ENCODE assay signal across 8 mouse cellular contexts in the genomic region with DNA sequence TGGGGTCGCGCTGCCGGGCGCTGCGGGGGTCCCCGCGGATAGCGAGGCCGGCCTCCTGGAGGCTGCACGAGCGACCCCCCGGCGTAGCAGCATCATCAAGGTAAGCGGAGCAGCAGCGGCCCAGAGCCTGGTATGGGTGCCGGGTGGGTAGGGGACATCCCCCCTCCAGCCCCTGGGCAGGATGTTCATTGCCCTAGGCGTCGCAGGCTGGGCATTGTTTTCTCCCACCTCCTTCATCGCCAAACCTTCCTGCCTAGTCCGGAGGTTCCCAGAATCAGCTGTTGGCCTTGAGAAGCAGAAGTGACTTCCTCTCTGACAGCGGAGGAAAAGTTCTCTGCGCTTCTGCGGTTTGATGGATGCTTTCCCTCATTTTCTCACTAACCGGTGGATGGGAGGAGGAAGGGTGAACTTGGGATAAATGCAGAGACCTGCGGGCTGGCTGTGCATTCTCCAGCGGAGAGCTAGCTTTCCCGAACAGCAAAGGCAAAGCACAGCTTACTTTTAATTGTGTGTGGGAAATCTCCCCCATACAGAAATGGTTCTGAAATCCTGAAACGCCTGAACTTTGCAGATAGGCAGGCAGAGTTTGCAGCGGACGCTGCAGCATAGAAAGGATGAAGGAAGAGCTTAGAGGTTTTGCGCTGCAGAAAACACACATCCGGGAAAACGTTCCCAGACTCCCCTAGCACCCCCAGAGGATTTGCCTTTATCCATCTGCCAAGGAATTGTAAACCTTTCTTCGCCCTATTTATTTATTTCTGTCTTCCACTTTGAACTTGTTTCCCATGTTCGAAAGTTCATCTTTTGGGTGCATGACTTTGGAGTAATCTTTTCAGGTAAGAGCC. TPM values are rescaled to one million over a fixed set of nuclear protein-coding genes. Genes with fewer than 3 reads are reported as not detected.
DNase-seq lines count a peak whose midpoint lies in the region; ATAC-seq and TF ChIP-seq lines count a peak whose summit lies in the region.

No protein-coding gene starts in this region.

- H3K4me1 ChIP-seq in forebrain, embryonic 14.5 days (ENCODE audit: control insufficient read depth, insufficient read depth, low read length) = peaks cover 3% of the 10 kb centered on the region; the same call in 1 of the 2 replicates
- H3K4me1 ChIP-seq in hindbrain, postnatal 0 days (ENCODE audit: insufficient read depth, low read length) = peaks cover 9% of the 10 kb centered on the region; the same call in 1 of the 2 replicates
- no peaks in the 10 kb centered on the region for H3K4me1 ChIP-seq in limb, embryonic 11.5 days (ENCODE audit: control insufficient read depth, insufficient read depth, low read length)
- peaks cover 26% of the 10 kb centered on the region for H3K4me1 ChIP-seq in midbrain, embryonic 13.5 days (replicated peaks)

- no peaks in the 10 kb centered on the region for H3K36me3 ChIP-seq in forebrain, embryonic 14.5 days (ENCODE audit: control insufficient read depth, insufficient read depth, low read length)
- H3K36me3 ChIP-seq in hindbrain, postnatal 0 days (ENCODE audit: insufficient read depth, low read length) = no peaks in the 10 kb centered on the region
- H3K36me3 ChIP-seq in limb, embryonic 11.5 days (ENCODE audit: control insufficient read depth, insufficient read depth, low read length) = no peaks in the 10 kb centered on the region
- no peaks in the 10 kb centered on the region for H3K36me3 ChIP-seq in midbrain, embryonic 13.5 days

- WGBS in forebrain, embryonic 14.5 days = 3% methylated on average over 35 of the region's 35 CpGs
- WGBS in hindbrain, postnatal 0 days = 3% methylated on average over 34 of the region's 35 CpGs
- WGBS in limb, embryonic 11.5 days = 3% methylated on average over 34 of the region's 35 CpGs
- WGBS in midbrain, embryonic 13.5 days = 3% methylated on average over 35 of the region's 35 CpGs

- peak; percentile 10; the same call in 1 of the 2 replicates for ATAC-seq in forebrain, embryonic 14.5 days
- no peak for ATAC-seq in hindbrain, postnatal 0 days
- ATAC-seq in limb, embryonic 11.5 days (ENCODE audit: insufficient number of reproducible peaks, low FRiP score, low TSS enrichment, low read depth) = no peak
- peak; percentile 14 for ATAC-seq in midbrain, embryonic 13.5 days

- TF ChIP-seq CTCF in brain, embryonic 14.5 days (IDR thresholded peaks at IDR 0.05; ENCODE audit: borderline replicate concordance, extremely low read depth, insufficient read depth, insufficient read length) = no peak
- no peak for TF ChIP-seq CTCF in hindbrain, postnatal 0 days (IDR thresholded peaks at IDR 0.05; ENCODE audit: low read depth)

- H3K4me2 ChIP-seq in forebrain, embryonic 14.5 days (ENCODE audit: low read length) = peak overlapping the region; percentile 94
- H3K4me2 ChIP-seq in hindbrain, postnatal 0 days (ENCODE audit: low read depth, low read length) = peak overlapping the region; percentile 86
- H3K4me2 ChIP-seq in limb, embryonic 11.5 days (ENCODE audit: low read depth, severe bottlenecking) = peak overlapping the region; percentile 94
- H3K4me2 ChIP-seq in midbrain, embryonic 13.5 days (replicated peaks) = peak overlapping the region; percentile 96

- no peak for TF ChIP-seq POLR2A in brain, embryonic 14.5 days (IDR thresholded peaks at IDR 0.05; ENCODE audit: borderline replicate concordance, extremely low read depth, insufficient read depth, insufficient read length, poor library complexity, severe bottlenecking)

- no peaks in the 10 kb centered on the region; the same call in 1 of the 2 replicates for H3K27me3 ChIP-seq in forebrain, embryonic 14.5 days (replicated peaks; ENCODE audit: control insufficient read depth, insufficient read depth, low read length)
- H3K27me3 ChIP-seq in hindbrain, postnatal 0 days (ENCODE audit: insufficient read depth, low read length) = no peaks in the 10 kb centered on the region
- 0 out of 2 replicates have a peak, but pooled peaks cover 2% of the 10 kb centered on the region for H3K27me3 ChIP-seq in limb, embryonic 11.5 days (ENCODE audit: control insufficient read depth, insufficient read depth, low read length)
- H3K27me3 ChIP-seq in midbrain, embryonic 13.5 days = peaks cover 12% of the 10 kb centered on the region

- peak overlapping the region; percentile 82 for H3K9ac ChIP-seq in forebrain, embryonic 14.5 days (ENCODE audit: low read length)
- H3K9ac ChIP-seq in hindbrain, postnatal 0 days (replicated peaks; ENCODE audit: low read length) = peak overlapping the region; percentile 69
- H3K9ac ChIP-seq in limb, embryonic 11.5 days (ENCODE audit: low read length) = peak overlapping the region; percentile 28
- H3K9ac ChIP-seq in midbrain, embryonic 13.5 days (replicated peaks) = peak overlapping the region; percentile 83

- no peaks in the 10 kb centered on the region for H3K9me3 ChIP-seq in forebrain, embryonic 14.5 days (replicated peaks; ENCODE audit: control insufficient read depth, low read length)
- H3K9me3 ChIP-seq in hindbrain, postnatal 0 days (ENCODE audit: low read length) = no peaks in the 10 kb centered on the region
- no peaks in the 10 kb centered on the region for H3K9me3 ChIP-seq in limb, embryonic 11.5 days (ENCODE audit: control insufficient read depth, low read length)
- H3K9me3 ChIP-seq in midbrain, embryonic 13.5 days = no peaks in the 10 kb centered on the region

- peak overlapping the region; percentile 86 for H3K27ac ChIP-seq in forebrain, embryonic 14.5 days (ENCODE audit: low read depth, low read length)
- peak overlapping the region; percentile 70 for H3K27ac ChIP-seq in hindbrain, postnatal 0 days
- H3K27ac ChIP-seq in limb, embryonic 11.5 days (replicated peaks; ENCODE audit: low read depth, low read length) = no peak overlapping the region
- peak overlapping the region; percentile 77 for H3K27ac ChIP-seq in midbrain, embryonic 13.5 days

- peak; percentile 17 for DNase-seq in ovary, postnatal 14 days (ENCODE audit: low spot score)
- DNase-seq in ovary, postnatal 36 days (ENCODE audit: low spot score) = no peak
- peak; percentile 69 for DNase-seq in brain, embryonic 14.5 days (ENCODE audit: low read depth)
- DNase-seq in forebrain, embryonic 14.5 days (ENCODE audit: low spot score) = peak; percentile 55
- DNase-seq in hindbrain, postnatal 0 days (ENCODE audit: low spot score) = peak; percentile 42
- DNase-seq in limb, embryonic 11.5 days (ENCODE audit: low spot score) = peak; percentile 47
- DNase-seq in thymus, postnatal 25 days = peak; percentile 52

- H3K4me3 ChIP-seq in forebrain, embryonic 14.5 days (ENCODE audit: low read depth, low read length) = peak overlapping the region; percentile 86
- peak overlapping the region; percentile 84 for H3K4me3 ChIP-seq in hindbrain, postnatal 0 days (ENCODE audit: low read length)
- H3K4me3 ChIP-seq in limb, embryonic 11.5 days (ENCODE audit: low read depth, low read length) = peak overlapping the region; percentile 48
- H3K4me3 ChIP-seq in midbrain, embryonic 13.5 days (replicated peaks) = peak overlapping the region; percentile 87

RNA-seq across cellular contexts. Expression of a gene that starts 1.0 kb away (rescaled TPM):
- 4.2 and 5.5 TPM in 2 replicates for polyA plus RNA-seq in brain, embryonic 14.5 days (2012; rRNA removed)
- polyA plus RNA-seq in forebrain, embryonic 14.5 days (2014; fragmentation: Nextera tagmentation; extraction: Ambion mirVana) = 2.6 and 4.2 TPM in 2 replicates
- total RNA-seq in hindbrain, postnatal 0 days (2014; rRNA removed) = 7.2 and 8.2 TPM in 2 replicates
- polyA plus RNA-seq in hindbrain, postnatal 0 days (2015; fragmentation: Nextera tagmentation; extraction: Ambion mirVana) = 4.0 and 4.3 TPM in 2 replicates
- polyA plus RNA-seq in limb, embryonic 11.5 days (2014; fragmentation: Nextera tagmentation; extraction: Ambion mirVana) = 1.1 and 1.2 TPM in 2 replicates
- 3.5 and 3.7 TPM in 2 replicates for polyA plus RNA-seq in midbrain, embryonic 13.5 days (2015; fragmentation: Nextera tagmentation; extraction: Ambion mirVana)

RNA-seq across cellular contexts. Expression of a gene that starts 43.5 kb away (rescaled TPM):
- polyA plus RNA-seq in brain, embryonic 14.5 days (2012; rRNA removed) = not detected in 2 replicates
- polyA plus RNA-seq in forebrain, embryonic 14.5 days (2014; fragmentation: Nextera tagmentation; extraction: Ambion mirVana) = 0.23 TPM in 1 of 2 replicates, not detected in the other
- not detected in 2 replicates for total RNA-seq in hindbrain, postnatal 0 days (2014; rRNA removed)
- 0.29 and 0.49 TPM in 2 replicates for polyA plus RNA-seq in hindbrain, postnatal 0 days (2015; fragmentation: Nextera tagmentation; extraction: Ambion mirVana)
- polyA plus RNA-seq in limb, embryonic 11.5 days (2014; fragmentation: Nextera tagmentation; extraction: Ambion mirVana) = 0.43 TPM in 1 of 2 replicates, not detected in the other
- polyA plus RNA-seq in midbrain, embryonic 13.5 days (2015; fragmentation: Nextera tagmentation; extraction: Ambion mirVana) = 0.55 and 0.62 TPM in 2 replicates

Comparison
In these comparisons a context has a peak if more than half of its experiments do, and no peak if none do; other contexts are left out.
1. ATAC-seq: peak in forebrain, embryonic 14.5 days (single experiment) and midbrain, embryonic 13.5 days (single experiment); none in hindbrain, postnatal 0 days (single experiment) and limb, embryonic 11.5 days (single experiment).
2. H3K9ac ChIP-seq: peak in every context shown above with its lines; median percentile 83 in midbrain, embryonic 13.5 days; 82 in forebrain, embryonic 14.5 days; 69 in hindbrain, postnatal 0 days; 28 in limb, embryonic 11.5 days.
3. Peak in every context shown above with its lines, with median percentiles within 50 percentile points of each other: H3K4me2 ChIP-seq and H3K4me3 ChIP-seq.